Mouse (Mus musculus) G1E (cell line): ENCODE results near the gene Irf2bp1.

Source experiments
- CTCF ChIP-seq: IDR thresholded peaks from 2 replicates; pipeline ENCODE4 v1.5.1; 2012; ENCODE audit warnings: low read depth, low read length, inconsistent platforms, mixed read lengths
- GATA1 ChIP-seq: IDR thresholded peaks from 2 replicates; pipeline ENCODE4 v1.6.1; 2012; ENCODE audit warnings: borderline replicate concordance, low read length, inconsistent platforms, mixed read lengths
- GATA2 ChIP-seq: IDR thresholded peaks from 2 replicates; pipeline ENCODE4 v1.6.1; 2012; ENCODE audit warnings: low read depth, low read length, inconsistent platforms, borderline replicate concordance

DNA sequence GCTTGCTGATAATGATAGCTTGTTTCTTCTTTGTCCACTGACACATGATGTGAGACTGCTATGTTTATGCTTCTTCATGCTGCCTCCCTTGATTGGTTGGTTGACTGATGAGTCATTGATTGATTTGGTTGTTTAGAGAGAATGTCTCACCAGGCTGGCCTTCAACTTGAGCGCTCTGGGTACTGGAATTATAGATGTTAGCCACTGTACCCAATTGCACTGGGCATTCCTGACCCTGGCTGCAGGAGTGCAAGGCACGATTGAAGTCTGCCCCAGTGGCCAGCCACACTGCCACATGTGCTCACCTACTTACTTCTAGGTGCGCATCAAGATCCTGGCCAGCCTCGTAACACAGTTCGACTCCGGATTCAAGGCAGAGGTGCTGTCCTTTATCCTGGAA, 40.8 kb downstream of the Irf2bp1 start:
- TF ChIP-seq GATA2 (no peak), CTCF (no peak), GATA1 (no peak)
